Mouse (Mus musculus): ENCODE results near the gene Pdzk1. TPM values are rescaled to one million over a fixed set of nuclear protein-coding genes. Genes with fewer than 3 reads are reported as not detected.

The Pdzk1 gene
- polyA plus RNA-seq, 1 experiment from 2014 or later, result not detected

DNA sequence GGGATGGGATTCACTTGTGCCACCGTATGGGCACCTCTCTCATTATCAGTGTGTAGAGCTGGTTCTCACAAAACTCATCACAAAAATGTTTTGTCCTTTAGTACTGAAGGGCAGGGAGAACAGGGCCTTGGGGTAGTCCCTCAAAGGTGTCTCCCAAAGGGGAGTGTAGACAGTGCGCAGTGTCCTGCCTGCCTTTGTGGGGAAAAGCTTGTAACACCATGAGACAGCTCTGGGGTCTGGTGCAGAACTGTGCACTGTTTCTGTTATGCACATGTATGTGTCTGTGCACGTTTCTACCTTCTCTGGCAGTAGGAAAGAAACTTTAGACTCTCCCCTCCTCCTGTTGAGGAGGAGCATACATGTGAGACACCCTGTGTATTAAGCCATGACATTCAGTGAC, 38.8 kb downstream of the Pdzk1 start:
- Histone ChIP-seq H3K4me2 (no peak overlapping the region), H3K4me3 (no peak overlapping the region), H3K4me1 (replicated peaks) (no peaks in the 10 kb centered on the region), H3K27me3 (no peaks in the 10 kb centered on the region), H3K9ac (no peak overlapping the region), H3K9me3 (replicated peaks) (no peaks in the 10 kb centered on the region), H3K36me3 (peaks cover 28% of the 10 kb centered on the region), H3K27ac (no peak overlapping the region)
- WGBS, result 84% methylated on average over 3 of the region's 3 CpGs
- no peak for ATAC-seq (replicated peaks; ENCODE audit: insufficient number of reproducible peaks, insufficient read depth, low FRiP score, low read depth)

DNA sequence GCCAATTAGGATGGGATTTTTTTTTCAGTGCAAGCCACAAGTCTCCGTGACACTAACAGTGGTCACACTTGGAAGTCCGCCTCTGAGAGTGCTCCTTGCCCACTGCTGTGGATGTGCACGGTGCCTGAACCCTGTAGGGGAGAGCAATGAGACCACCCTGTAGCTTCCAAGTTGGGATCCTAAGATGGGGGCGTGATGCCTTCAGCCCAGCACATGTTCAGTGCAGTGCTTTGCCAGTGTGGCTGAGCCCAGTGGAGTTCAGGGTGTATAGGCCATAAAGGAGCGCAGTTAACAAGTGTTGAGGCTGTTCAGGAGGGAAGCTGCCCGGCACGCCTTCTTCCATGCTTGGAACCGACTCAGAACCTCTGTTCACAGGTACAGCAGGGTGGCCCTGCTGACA, 39.5 kb downstream of the Pdzk1 start:
- H3K27ac ChIP-seq, result no peak overlapping the region
- WGBS, result 92% methylated on average over 8 of the region's 8 CpGs
- H3K4me1 ChIP-seq (replicated peaks), result no peaks in the 10 kb centered on the region
- H3K4me2 ChIP-seq, result no peak overlapping the region
- no peak overlapping the region for H3K4me3 ChIP-seq
- H3K36me3 ChIP-seq, result peaks cover 34% of the 10 kb centered on the region
- no peak for ATAC-seq (replicated peaks; ENCODE audit: insufficient number of reproducible peaks, insufficient read depth, low FRiP score, low read depth)
- H3K27me3 ChIP-seq, result no peaks in the 10 kb centered on the region
- H3K9ac ChIP-seq, result no peak overlapping the region
- no peaks in the 10 kb centered on the region for H3K9me3 ChIP-seq (replicated peaks)

DNA sequence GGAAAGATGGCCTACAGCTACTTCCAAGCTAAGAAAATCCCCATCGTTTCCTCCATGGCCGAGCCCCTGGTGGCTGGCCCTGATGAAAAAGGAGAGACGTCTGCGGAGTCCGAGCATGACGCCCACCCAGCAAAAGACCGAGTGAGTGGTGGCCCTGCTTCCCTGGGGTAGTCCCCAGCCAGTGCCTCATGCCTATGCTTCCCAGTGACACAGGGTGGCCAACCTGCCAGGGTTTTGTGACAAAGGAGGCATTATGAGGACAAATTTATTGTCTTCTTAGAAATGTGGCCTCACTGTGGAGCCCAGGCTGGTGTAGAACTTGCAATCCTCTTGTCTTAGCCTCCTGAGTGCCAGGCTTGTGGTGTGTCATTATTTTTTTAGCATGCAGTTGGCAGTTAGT, 40.0 kb downstream of the Pdzk1 start:
- ATAC-seq (replicated peaks; ENCODE audit: insufficient number of reproducible peaks, insufficient read depth, low FRiP score, low read depth), result no peak
- Histone ChIP-seq H3K9me3 (replicated peaks) (no peaks in the 10 kb centered on the region), H3K27me3 (no peaks in the 10 kb centered on the region), H3K27ac (no peak overlapping the region), H3K9ac (no peak overlapping the region), H3K4me1 (replicated peaks) (no peaks in the 10 kb centered on the region), H3K4me2 (no peak overlapping the region), H3K36me3 (peaks cover 37% of the 10 kb centered on the region), H3K4me3 (no peak overlapping the region)
- WGBS, result 90% methylated on average over 7 of the region's 7 CpGs

DNA sequence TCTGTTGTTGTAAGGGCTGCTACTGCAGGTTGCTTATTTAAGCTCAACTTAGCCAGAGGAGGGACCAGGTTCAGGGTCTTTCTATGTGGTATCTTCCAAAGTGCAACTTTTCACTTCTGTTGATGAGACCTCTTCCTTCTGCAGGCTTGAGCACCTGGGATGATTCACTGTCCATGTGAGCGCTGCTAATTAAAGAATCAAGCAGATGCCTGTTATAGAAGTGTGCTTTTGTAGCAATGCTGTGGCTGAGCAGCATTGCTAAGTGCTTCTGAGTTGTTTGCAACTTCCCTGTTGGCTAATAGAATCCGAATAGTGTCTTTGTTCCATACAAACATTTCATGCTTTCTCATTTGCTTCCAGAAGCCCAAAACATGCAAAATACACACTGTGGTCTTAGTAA, 41.2 kb downstream of the Pdzk1 start:
- no peaks in the 10 kb centered on the region for H3K9me3 ChIP-seq (replicated peaks)
- no peak overlapping the region for H3K4me3 ChIP-seq
- no peak overlapping the region for H3K9ac ChIP-seq
- no peak overlapping the region for H3K27ac ChIP-seq
- no peak for ATAC-seq (replicated peaks; ENCODE audit: insufficient number of reproducible peaks, insufficient read depth, low FRiP score, low read depth)
- peaks cover 47% of the 10 kb centered on the region for H3K36me3 ChIP-seq
- H3K4me1 ChIP-seq (replicated peaks), result no peaks in the 10 kb centered on the region
- WGBS, result 93% methylated on average over 2 of the region's 2 CpGs
- H3K27me3 ChIP-seq, result no peaks in the 10 kb centered on the region
- H3K4me2 ChIP-seq, result no peak overlapping the region

DNA sequence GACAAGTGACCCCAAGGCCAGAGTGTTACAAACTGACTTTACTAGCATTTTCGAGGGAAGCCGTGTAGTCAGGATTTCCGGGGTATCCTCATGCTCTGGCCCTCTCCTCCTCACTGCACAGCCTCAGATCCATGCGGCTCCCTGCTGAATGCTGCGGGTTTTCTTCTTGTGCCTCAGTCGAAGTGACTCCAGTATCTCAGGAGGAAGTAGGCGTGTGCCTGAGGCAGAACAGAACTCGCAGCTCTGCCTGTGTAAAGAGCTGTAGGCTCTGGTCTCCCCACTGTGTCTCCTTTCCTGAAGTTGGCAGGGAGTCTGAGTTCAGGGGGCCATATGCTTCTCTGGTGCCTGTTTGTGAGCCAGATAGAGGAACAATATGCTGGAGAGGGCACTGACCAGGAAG, 42.0 kb downstream of the Pdzk1 start:
- no peaks in the 10 kb centered on the region for H3K9me3 ChIP-seq (replicated peaks)
- H3K4me2 ChIP-seq, result no peak overlapping the region
- WGBS, result 79% methylated on average over 8 of the region's 8 CpGs
- H3K4me1 ChIP-seq (replicated peaks), result no peaks in the 10 kb centered on the region
- no peak overlapping the region for H3K9ac ChIP-seq
- peaks cover 49% of the 10 kb centered on the region for H3K36me3 ChIP-seq
- no peak overlapping the region for H3K4me3 ChIP-seq
- H3K27me3 ChIP-seq, result no peaks in the 10 kb centered on the region
- no peak overlapping the region for H3K27ac ChIP-seq
- no peak for ATAC-seq (replicated peaks; ENCODE audit: insufficient number of reproducible peaks, insufficient read depth, low FRiP score, low read depth)

DNA sequence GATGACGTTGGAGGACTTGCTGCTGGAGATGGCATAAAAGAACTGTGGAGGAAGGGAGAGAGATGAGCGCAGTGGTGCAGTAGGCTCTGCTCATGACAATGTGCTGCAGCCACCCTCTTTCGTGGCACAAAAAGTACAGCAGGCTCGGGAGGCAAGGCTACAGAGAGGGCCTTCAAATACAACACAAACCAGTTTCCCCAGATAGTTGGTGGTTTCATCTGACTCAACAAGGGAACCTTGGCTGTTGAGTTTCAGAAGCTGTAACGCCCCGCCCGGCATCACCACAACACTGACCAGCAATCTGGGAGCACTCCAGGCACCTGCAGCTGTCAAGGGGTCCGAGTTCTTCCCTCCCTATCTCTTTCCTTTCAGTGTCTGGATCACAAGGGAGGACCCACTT, 43.4 kb downstream of the Pdzk1 start:
- H3K4me2 ChIP-seq, result no peak overlapping the region
- no peak overlapping the region for H3K27ac ChIP-seq
- no peak overlapping the region for H3K9ac ChIP-seq
- WGBS, result 92% methylated on average over 8 of the region's 8 CpGs
- peaks cover 58% of the 10 kb centered on the region for H3K36me3 ChIP-seq
- no peak for ATAC-seq (replicated peaks; ENCODE audit: insufficient number of reproducible peaks, insufficient read depth, low FRiP score, low read depth)
- no peaks in the 10 kb centered on the region for H3K9me3 ChIP-seq (replicated peaks)
- H3K4me3 ChIP-seq, result no peak overlapping the region
- no peaks in the 10 kb centered on the region for H3K4me1 ChIP-seq (replicated peaks)
- H3K27me3 ChIP-seq, result no peaks in the 10 kb centered on the region

DNA sequence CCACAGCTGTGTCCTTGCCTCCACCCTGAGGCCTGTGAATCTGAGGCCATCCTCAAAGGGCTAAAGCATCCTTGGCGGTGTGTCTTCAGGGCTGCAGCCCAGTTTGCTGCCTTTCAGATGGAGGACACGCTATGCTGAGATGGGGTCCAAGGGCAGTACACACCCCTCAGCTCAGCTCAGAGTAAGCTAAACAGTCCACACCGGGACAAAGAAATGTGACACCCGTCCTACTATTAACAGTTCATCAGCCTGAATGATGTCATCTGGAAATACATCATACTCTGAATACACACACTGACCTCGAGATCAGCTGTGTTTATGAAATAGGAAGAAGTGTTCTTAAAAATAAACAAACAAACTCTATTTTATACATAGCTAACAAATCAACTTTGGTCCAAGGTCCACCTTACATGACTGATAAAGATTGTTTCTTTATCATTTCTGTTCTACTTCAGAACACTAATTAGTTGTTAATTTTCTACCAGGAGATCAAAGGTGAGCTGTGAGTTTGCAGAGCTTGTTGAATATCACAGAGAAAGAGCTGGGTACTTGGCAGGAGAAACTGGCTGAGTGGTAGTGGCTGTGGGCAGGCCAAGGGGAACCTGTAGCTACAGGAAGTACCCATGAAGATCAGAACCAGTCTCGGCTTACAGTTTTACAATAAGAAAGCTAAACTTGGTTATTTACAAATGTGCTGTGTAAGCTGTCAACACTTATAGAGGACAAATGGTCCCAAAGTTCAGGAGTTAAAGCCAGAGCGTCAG, 45.9 kb downstream of the Pdzk1 start:
- 77% methylated on average over 7 of the region's 7 CpGs for WGBS
- no peaks in the 10 kb centered on the region for H3K27me3 ChIP-seq
- no peak overlapping the region for H3K4me3 ChIP-seq
- H3K9me3 ChIP-seq (replicated peaks), result no peaks in the 10 kb centered on the region
- H3K4me1 ChIP-seq (replicated peaks), result no peaks in the 10 kb centered on the region
- peaks cover 52% of the 10 kb centered on the region for H3K36me3 ChIP-seq
- H3K4me2 ChIP-seq, result no peak overlapping the region
- H3K9ac ChIP-seq, result no peak overlapping the region
- H3K27ac ChIP-seq, result no peak overlapping the region
- no peak for ATAC-seq (replicated peaks; ENCODE audit: insufficient number of reproducible peaks, insufficient read depth, low FRiP score, low read depth)

DNA sequence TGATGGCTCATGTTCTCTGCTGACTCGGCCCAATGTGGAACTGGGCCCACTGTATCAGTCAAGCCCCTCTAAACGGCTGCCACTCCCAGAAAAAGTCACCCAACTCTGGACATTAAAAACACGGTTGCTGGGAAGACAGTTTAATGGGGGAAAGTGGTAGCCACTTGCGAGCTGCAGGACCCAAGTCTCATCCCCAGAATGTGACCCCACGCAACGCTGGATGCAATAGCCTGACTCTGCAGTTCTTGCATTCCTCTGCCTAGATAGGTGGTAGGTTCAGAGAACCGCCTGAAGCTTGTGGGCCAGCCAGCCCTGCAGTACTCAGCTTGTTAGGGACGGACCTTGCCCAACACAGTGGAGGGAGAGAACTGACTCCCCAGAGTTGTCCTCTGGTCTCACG, 50.5 kb downstream of the Pdzk1 start:
- no peak overlapping the region for H3K4me2 ChIP-seq
- no peak overlapping the region for H3K4me3 ChIP-seq
- no peaks in the 10 kb centered on the region for H3K4me1 ChIP-seq (replicated peaks)
- H3K9ac ChIP-seq, result no peak overlapping the region
- no peak overlapping the region for H3K27ac ChIP-seq
- peaks cover 39% of the 10 kb centered on the region for H3K36me3 ChIP-seq
- no peaks in the 10 kb centered on the region for H3K27me3 ChIP-seq
- WGBS, result 81% methylated on average over 9 of the region's 9 CpGs
- no peaks in the 10 kb centered on the region for H3K9me3 ChIP-seq (replicated peaks)
- ATAC-seq (replicated peaks; ENCODE audit: insufficient number of reproducible peaks, insufficient read depth, low FRiP score, low read depth), result no peak

DNA sequence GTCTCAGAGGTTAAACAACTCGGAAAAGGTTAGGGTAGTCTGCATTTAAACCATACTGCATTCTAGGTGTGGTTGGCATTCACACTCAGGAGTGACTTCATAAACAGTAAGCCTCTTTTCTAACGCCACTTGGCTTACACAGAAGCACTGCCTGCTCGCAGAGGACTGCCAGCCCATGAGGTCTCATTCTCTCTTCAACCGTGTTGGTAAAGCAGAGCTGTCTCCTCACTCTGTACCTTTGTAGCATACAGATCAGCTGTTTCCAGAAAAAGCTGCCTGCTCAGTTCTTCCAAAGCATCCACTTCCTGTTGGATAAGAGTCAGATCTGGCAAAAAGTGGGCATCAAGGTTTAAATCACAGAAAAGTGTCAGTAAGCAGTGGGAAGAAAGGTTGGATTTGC, 51.3 kb downstream of the Pdzk1 start:
- no peak overlapping the region for H3K4me2 ChIP-seq

DNA sequence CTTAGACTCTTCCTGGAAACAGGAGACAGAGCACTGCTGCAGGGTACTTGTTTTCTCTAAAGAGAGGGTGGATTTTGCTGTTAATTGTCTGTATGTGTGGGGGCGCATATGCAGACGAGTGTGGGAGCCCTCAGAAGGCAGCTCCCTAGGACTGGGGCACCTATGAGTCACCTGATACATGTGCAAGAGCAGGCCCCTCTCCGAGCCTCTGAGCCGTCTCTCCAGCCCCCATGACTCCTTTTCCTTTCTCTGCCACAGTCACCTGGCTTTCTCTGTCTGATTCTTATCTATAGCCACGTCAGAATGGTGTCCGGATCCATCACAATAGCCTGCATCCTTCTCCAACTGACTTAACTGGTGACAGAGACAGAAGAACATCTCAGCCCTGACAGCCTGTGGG, 52.5 kb downstream of the Pdzk1 start:
- 72% methylated on average over 6 of the region's 6 CpGs for WGBS

More for the DNA sequence above, 51.3 kb downstream of the Pdzk1 start:
- no peak for ATAC-seq (replicated peaks; ENCODE audit: insufficient number of reproducible peaks, insufficient read depth, low FRiP score, low read depth)
- H3K4me3 ChIP-seq, result no peak overlapping the region
- peaks cover 32% of the 10 kb centered on the region for H3K36me3 ChIP-seq
- no peaks in the 10 kb centered on the region for H3K9me3 ChIP-seq (replicated peaks)
- 82% methylated on average over 4 of the region's 4 CpGs for WGBS
- H3K4me1 ChIP-seq (replicated peaks), result no peaks in the 10 kb centered on the region
- no peaks in the 10 kb centered on the region for H3K27me3 ChIP-seq
- H3K9ac ChIP-seq, result no peak overlapping the region
- H3K27ac ChIP-seq, result no peak overlapping the region

DNA sequence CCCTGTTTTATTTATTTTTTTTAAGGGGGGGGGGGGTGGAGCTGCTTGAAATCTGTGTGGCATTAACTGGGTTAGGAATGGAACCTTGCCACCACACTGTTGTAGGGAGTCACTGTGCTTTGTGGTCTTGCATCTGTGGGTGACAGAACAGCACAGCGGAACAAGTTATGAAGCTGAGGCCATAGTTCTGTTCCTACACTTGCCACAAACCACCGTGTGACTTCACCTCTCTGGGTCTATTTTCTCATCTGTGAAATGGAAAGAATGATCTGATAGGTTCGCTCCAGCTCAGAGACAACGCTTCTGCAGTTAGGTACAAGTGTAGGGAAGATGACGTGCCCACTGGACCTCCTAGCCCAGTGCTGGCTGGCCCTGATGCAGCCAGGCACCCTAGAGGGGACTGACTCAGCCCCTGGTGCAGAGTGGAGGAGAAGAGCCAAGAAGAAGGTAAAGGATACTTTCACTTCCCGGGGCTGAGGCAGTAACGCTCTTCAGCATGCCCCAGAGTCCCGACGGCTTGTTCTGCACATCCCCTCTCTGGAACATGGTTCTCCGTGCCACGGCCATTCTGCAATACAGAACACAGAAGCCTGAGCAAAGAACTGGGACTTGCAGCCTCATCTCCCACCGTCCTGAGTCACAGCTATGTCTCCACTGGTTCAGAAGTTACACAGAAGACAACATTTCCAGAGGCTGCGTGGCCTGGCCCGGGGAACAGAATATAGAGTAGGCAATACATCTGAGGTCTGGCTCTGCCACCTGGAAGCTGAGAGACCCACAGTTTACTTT, 53.2 kb downstream of the Pdzk1 start:
- H3K9me3 ChIP-seq (replicated peaks), result no peaks in the 10 kb centered on the region
- H3K4me1 ChIP-seq (replicated peaks), result no peaks in the 10 kb centered on the region
- no peaks in the 10 kb centered on the region for H3K27me3 ChIP-seq
- no peak overlapping the region for H3K4me2 ChIP-seq
- H3K27ac ChIP-seq, result no peak overlapping the region
- H3K36me3 ChIP-seq, result peaks cover 30% of the 10 kb centered on the region
- no peak for ATAC-seq (replicated peaks; ENCODE audit: insufficient number of reproducible peaks, insufficient read depth, low FRiP score, low read depth)
- no peak overlapping the region for H3K9ac ChIP-seq
- 91% methylated on average over 14 of the region's 14 CpGs for WGBS
- H3K4me3 ChIP-seq, result no peak overlapping the region

More for the DNA sequence above, 52.5 kb downstream of the Pdzk1 start:
- H3K27me3 ChIP-seq, result no peaks in the 10 kb centered on the region
- no peak overlapping the region for H3K27ac ChIP-seq
- H3K9ac ChIP-seq, result no peak overlapping the region
- no peak overlapping the region for H3K4me2 ChIP-seq
- no peaks in the 10 kb centered on the region for H3K9me3 ChIP-seq (replicated peaks)
- peaks cover 28% of the 10 kb centered on the region for H3K36me3 ChIP-seq
- no peak for ATAC-seq (replicated peaks; ENCODE audit: insufficient number of reproducible peaks, insufficient read depth, low FRiP score, low read depth)
- no peak overlapping the region for H3K4me3 ChIP-seq
- H3K4me1 ChIP-seq (replicated peaks), result no peaks in the 10 kb centered on the region

DNA sequence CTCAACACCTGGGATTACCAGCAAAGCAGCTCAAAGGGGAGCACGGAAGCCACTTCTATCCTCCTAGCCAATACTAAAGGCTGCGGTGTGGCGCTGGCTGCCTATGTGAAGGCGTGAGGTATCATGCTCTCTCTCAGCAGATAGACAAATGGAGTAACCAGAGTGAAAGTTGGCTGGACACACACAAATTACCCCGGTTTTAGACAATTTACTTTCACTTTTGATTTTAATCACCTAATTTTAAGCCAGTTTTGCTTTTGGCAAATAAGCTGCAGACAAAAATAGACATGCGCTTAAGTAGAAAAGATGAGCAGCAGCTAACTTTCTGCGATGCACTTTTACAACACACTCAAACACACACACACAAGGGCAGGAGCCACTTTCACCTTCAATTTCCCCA, 54.6 kb downstream of the Pdzk1 start:
- Histone ChIP-seq H3K27me3 (no peaks in the 10 kb centered on the region), H3K4me2 (no peak overlapping the region), H3K4me3 (no peak overlapping the region), H3K9ac (no peak overlapping the region), H3K27ac (no peak overlapping the region), H3K9me3 (replicated peaks) (no peaks in the 10 kb centered on the region), H3K36me3 (peaks cover 31% of the 10 kb centered on the region; the same call in 1 of the 2 replicates), H3K4me1 (replicated peaks) (no peaks in the 10 kb centered on the region)
- 91% methylated on average over 7 of the region's 7 CpGs for WGBS
- ATAC-seq (replicated peaks; ENCODE audit: insufficient number of reproducible peaks, insufficient read depth, low FRiP score, low read depth), result no peak

All from heart, embryonic 15.5 days (tissue).